Mouse (Mus musculus) ovary, postnatal 14 days (tissue): ENCODE measurements around the gene Psg19.
A peak's percentile ranks its signal among the peaks of the same experiment; 100 is the strongest.
"Not testable (repeated sequence)": the region's sequence is repeated elsewhere in the genome, so short reads cannot be mapped to it uniquely, and the experiment has no call there.

Experiments
- DNase-seq: peaks from one replicate; pipeline ENCODE4 v3.0.0; 2022; ENCODE audit warnings: low spot score

Gene Psg19

DNA sequence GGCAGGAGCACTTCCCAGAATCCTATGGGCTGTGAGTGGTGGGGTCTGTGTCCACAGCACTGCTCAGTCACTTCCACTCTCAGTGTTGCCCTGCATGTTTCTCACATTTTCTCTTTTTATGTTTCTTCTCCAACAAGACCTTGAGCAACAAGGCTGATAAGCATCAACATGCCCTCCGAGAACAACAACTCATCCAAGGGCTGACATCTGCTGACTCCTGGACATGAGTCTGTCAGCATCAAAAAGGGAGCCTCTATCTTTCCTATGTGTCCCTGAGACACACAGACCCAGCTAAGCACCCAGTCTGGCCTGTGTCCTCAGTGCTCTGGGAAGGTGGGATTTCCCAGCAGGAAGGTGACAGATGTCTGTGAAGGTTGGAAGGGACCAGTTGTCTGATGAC lies at the start of gene Psg19:
Gene Psg19 (minus strand): TSS at position 101 of the 400 bp plus-strand sequence.
- DNase-seq: no peak

- DNase-seq: no peak
Measured at GRCm38 (mm10) chr7:18844811-18845210, 46.5 kb upstream of the Psg19 start.

GRCm38 (mm10) chr7:18841174-18841567 lies 42.9 kb upstream of the Psg19 start:
- no peak for DNase-seq

DNA sequence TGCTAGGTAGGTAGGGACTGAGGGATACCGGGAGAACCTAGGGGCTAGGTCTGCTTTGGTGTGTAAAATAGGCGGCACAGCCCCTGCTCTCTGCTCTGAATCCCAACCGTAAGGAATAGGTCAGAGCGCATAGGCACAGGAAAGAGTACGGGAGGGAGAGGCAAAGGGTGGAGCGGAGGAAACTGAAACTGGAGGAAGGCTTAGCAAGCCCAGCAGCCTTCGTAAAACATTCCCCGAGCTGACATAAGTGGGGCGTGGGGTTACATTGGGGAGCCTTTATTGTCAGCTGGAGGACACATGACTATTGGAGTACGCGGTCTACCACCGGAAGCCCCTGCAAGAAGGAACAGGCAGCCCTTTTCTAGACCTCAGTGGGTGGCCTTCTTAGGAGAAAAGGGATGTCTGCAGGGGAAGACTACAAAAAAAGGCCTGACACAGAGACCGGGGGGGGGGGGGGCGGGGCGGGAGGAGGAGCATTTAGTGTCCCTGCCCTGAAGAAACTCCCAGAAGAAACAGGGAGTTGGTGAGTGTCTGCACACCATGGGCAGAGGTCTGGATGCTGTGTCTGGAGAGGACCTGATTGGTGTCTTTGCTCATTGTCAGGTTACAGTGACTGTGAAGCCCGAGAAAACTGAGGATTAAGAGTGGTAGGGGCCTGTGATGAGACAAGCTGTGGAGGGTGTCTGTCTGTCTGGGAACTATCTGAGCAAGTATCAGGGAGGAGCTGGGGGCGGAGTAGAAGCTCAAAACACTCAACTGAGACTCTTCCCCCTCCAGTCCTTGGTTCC lies 42.3 kb upstream of the Psg19 start:
- DNase-seq: peak; percentile 45

GRCm38 (mm10) chr7:18839865-18840264 lies 41.5 kb upstream of the Psg19 start, which contains the start of gene Mill2:
Mill2 (plus strand) TSS chr7:18839966.
- DNase-seq: no peak

DNA sequence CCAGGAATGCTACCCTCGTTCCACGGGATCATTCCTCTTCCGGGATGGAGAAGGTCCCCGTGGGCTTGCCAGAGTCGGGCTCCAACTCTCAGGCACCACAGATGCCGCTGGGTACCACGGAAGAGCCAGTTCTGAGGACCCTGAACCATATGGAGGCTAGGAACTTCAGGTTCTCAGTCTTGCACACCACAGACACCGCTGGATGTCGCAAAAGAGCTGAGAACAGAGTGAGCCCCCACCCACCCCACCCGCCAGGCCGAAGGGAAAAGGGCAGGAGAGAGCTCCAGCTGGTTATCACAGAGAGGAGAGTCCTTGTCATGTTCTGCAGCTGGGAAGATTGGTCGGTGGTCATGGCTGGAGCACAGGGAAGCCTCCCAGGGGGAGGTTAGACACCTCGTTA lies 34.0 kb upstream of the Psg19 start:
- DNase-seq: no peak

- DNase-seq: no peak
Measured at GRCm38 (mm10) chr7:18829545-18829944, 31.2 kb upstream of the Psg19 start.

DNA sequence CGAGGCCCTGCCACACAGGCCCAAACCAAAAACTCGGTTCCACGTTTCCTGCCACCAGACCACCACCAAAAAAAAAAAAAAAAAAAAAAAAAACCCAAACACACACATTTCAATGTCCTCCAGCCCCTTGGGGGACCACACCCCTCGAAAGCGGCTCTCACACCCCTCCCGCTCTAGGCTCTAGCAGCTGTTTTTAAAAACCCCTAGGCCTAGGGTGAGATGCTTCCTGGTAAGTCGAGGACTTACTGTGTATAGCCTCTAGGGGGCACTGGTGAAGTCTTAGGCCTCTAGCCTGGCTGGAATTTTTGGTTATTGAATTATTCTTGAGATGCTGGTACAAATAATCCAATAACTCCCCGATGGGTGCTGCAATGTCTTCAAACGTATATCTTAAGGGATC lies 30.3 kb upstream of the Psg19 start:
- no peak for DNase-seq

DNA sequence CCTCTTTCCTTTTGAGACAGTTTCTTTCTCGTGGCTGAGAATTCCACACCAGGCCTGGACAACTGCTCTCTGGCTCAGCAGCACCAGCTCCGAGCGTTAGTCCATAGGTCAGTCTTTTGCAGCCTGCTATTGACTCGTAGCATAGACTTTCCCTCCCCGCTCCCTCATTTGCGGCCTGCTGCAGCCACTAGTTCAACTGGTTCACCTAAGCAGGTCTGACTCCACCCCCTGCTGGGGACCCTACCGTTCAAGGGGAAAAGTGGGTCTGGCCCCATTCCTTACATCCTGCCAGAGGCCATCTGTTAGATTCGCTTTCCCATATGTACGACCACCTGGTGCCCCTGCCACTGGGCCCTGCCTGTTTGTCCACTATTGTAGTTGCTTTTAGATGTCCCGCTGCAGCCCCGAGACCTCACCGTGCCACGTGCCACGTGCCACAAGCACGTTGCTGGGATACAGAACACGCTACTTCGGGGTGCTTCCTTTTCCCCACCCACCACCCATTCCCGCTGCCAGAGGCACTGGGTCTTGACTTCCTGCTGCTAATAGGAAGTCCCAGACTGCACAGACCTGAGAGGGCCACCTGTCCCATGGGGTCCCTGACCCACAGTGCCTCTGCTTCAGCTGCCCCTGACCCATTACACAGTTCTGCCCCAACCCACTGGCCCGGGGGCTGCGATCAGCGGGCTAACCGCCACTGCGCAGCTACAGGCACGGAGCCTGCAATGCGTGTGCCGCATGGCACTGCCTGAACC lies 29.6 kb upstream of the Psg19 start:
- no peak for DNase-seq

- DNase-seq: no peak
Measured at GRCm38 (mm10) chr7:18821507-18821906, 23.2 kb upstream of the Psg19 start, which contains the start of gene Psg17. Psg17 (minus strand) TSS chr7:18821607.

DNA sequence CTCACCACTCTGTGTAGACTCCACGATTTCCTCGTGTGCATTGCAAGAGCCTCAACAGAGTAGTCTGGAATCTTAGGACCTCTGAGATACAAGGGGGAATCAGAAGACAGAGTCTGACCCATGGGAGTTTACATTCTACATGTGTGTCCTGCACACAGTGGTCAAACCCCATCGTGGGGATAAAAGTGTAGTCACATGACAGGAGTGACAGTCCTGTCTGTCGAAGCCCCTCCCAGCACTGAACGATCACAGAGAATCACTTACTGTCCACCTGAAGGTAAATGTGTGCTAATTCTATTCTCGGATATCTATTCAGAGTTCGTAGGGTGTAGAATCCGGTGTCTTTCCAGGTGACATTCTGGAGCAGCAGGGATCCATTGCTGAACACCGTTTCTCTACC lies 20.0 kb upstream of the Psg19 start:
- DNase-seq: no peak

- no peak for DNase-seq
Measured at GRCm38 (mm10) chr7:18803526-18803925, 5.2 kb upstream of the Psg19 start.

GRCm38 (mm10) chr7:18799129-18799528 lies 809 bp upstream of the Psg19 start:
- DNase-seq: no peak

DNA sequence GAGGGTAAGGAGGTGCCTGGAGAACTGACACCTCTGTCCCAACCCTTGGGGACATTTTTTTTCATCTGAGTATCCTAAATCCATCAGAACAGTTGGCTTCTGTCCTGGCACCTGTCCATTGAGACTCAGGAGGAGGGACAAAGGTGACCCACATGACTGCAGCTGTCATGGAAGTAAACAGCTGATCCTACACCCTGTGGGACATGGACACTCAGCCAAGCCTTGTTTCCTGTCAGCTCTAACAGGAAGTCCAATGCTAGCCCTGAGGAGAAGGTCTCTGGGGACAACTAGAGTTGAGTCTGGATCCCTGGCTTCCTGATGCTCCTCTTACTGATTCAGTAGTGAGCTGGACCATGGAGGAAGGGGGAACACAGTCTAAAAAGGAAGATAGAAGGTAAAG lies 7.6 kb downstream of the Psg19 start:
- not testable (repeated sequence) for DNase-seq

GRCm38 (mm10) chr7:18781301-18781700 lies 17.0 kb downstream of the Psg19 start:
- DNase-seq: not testable (repeated sequence)

DNA sequence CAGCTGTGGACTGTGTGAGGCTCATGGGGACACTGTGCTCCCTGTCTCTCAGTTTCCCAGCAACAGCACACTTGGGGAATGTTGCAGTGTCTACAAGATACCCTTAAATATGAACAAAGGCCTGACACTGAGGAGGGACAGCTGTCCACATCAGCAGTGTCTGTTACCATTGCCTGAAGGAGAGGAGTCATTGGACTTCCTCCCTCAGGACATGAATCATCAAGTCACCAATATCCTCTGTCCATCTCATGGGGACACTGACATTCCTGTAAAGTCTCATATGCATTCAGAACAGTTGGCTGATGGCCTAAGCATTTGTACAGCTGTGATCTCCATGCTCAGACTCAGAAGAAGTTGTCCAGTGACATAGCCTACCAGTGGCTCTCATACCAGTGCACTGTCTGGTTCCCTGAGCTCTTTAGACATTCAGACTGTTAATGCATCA lies 19.0 kb downstream of the Psg19 start:
- DNase-seq: no peak

DNA sequence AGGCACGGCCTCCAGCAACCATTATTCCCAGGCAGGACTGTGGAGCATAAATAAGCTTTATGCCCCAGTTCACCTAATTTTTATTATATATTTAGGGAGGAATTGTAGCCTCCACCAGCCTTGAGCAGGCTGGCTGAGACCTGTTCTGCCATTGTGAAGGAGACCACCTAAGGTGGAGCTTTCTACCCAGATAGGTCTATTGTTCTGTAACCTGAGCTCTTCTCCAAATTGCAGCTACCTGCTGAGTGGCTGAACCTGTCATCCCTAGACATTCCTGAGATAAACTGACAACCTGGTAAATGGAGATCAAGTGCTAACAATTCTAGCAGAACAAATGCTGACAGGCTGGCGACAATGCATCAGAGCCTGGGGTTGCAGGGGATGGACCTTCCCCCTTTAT lies 35.4 kb downstream of the Psg19 start:
- DNase-seq: not testable (repeated sequence)

- not testable (repeated sequence) for DNase-seq
Measured at GRCm38 (mm10) chr7:18760152-18760551, 38.2 kb downstream of the Psg19 start.

DNA sequence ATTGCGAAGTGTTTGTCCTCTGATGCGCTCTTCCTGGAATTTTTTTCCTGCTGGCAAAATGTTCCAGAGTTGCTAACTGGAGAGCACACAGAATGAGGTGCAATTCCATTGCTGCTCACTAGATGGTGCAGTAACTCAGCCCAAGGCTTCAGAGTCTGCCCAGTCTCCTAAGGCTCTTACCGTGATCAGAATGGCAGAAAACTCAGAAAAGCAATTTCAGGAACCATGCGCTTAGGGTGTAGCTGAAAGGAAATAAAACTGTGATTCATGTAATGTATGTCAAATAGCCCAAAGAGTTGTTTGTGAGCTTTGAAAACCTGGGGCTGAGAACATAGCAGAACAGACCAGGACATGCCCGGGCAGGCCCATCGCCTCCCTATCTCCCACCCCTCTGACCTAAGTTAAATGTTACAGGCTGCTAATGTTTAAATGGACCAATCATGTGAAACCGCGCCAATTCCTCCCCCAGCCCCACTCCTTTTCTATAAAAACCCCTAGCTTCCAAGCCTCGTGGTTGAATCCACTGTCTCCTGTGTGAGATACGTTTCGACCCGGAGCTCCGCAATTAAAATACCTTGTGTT lies 48.3 kb downstream of the Psg19 start:
- DNase-seq: peak; percentile 35

- DNase-seq: no peak
Measured at GRCm38 (mm10) chr7:18748994-18749895, 49.1 kb downstream of the Psg19 start.

DNA sequence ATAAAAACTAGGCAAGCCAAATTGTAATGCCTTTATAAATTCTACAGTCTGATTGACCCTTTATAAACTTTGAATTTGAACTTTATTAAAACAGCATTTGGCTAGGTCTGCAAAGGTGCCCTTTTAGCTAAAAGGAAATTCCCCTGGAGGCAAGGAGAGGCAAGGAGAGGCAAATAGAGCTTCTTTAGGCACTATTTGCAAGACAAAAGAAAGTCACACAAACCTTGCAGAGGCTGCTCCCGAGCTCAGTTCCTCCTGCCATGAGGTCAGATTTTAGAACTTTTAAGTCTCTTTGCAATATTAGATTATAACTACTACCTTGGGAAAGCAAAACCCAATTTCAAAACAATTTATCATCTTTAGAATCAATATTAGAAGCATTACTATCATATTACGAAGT lies 50.9 kb downstream of the Psg19 start:
- DNase-seq: not testable (repeated sequence)
